Mouse (Mus musculus): ENCODE results near the gene Rab11fip5. TPM values are rescaled to one million over a fixed set of nuclear protein-coding genes. Genes with fewer than 3 reads are reported as not detected.

Gene Rab11fip5
- polyA plus RNA-seq, 1 experiment from 2014 or later = 20.5 TPM

- H3K27ac ChIP-seq (ENCODE audit: low read depth, low read length) = no peak overlapping the region
- H3K4me1 ChIP-seq (ENCODE audit: control insufficient read depth, insufficient read depth, low read length) = no peaks in the 10 kb centered on the region
- H3K9ac ChIP-seq (replicated peaks; ENCODE audit: low read depth, low read length) = no peak overlapping the region
- 50% methylated on average over 1 of the region's 1 CpGs for WGBS
- ATAC-seq (ENCODE audit: low read depth) = no peak
- H3K36me3 ChIP-seq (ENCODE audit: control insufficient read depth, insufficient read depth, low read length) = no peaks in the 10 kb centered on the region
- H3K9me3 ChIP-seq (ENCODE audit: control insufficient read depth, low read length) = no peaks in the 10 kb centered on the region
- H3K27me3 ChIP-seq (ENCODE audit: control insufficient read depth, insufficient read depth, low read length) = no peaks in the 10 kb centered on the region
- H3K4me2 ChIP-seq (ENCODE audit: low read depth, low read length) = no peak overlapping the region
- no peak overlapping the region for H3K4me3 ChIP-seq (ENCODE audit: low read depth, low read length)
Observed at GRCm38 (mm10) chr6:85397165-85397564, 22.7 kb upstream of the Rab11fip5 start.

- Histone ChIP-seq H3K4me1 (ENCODE audit: control insufficient read depth, insufficient read depth, low read length) (no peaks in the 10 kb centered on the region), H3K27me3 (ENCODE audit: control insufficient read depth, insufficient read depth, low read length) (no peaks in the 10 kb centered on the region), H3K9me3 (ENCODE audit: control insufficient read depth, low read length) (no peaks in the 10 kb centered on the region), H3K4me3 (ENCODE audit: low read depth, low read length) (no peak overlapping the region), H3K9ac (replicated peaks; ENCODE audit: low read depth, low read length) (no peak overlapping the region), H3K36me3 (ENCODE audit: control insufficient read depth, insufficient read depth, low read length) (no peaks in the 10 kb centered on the region), H3K27ac (ENCODE audit: low read depth, low read length) (no peak overlapping the region), H3K4me2 (ENCODE audit: low read depth, low read length) (no peak overlapping the region)
- 81% methylated on average over 2 of the region's 2 CpGs for WGBS
- no peak for ATAC-seq (ENCODE audit: low read depth)
Observed at GRCm38 (mm10) chr6:85395360-85395759, 20.9 kb upstream of the Rab11fip5 start.

- Histone ChIP-seq H3K4me1 (ENCODE audit: control insufficient read depth, insufficient read depth, low read length) (no peaks in the 10 kb centered on the region), H3K9ac (replicated peaks; ENCODE audit: low read depth, low read length) (no peak overlapping the region), H3K4me3 (ENCODE audit: low read depth, low read length) (no peak overlapping the region), H3K9me3 (ENCODE audit: control insufficient read depth, low read length) (no peaks in the 10 kb centered on the region), H3K27ac (ENCODE audit: low read depth, low read length) (no peak overlapping the region), H3K4me2 (ENCODE audit: low read depth, low read length) (no peak overlapping the region), H3K36me3 (ENCODE audit: control insufficient read depth, insufficient read depth, low read length) (no peaks in the 10 kb centered on the region), H3K27me3 (ENCODE audit: control insufficient read depth, insufficient read depth, low read length) (no peaks in the 10 kb centered on the region)
- WGBS = 27% methylated on average over 6 of the region's 7 CpGs
- no peak for ATAC-seq (ENCODE audit: low read depth)
Observed at GRCm38 (mm10) chr6:85391803-85392202, 17.4 kb upstream of the Rab11fip5 start.

GRCm38 (mm10) chr6:85388608-85389007 is 14.2 kb upstream of the Rab11fip5 start:
- Histone ChIP-seq H3K9ac (replicated peaks; ENCODE audit: low read depth, low read length) (no peak overlapping the region), H3K9me3 (ENCODE audit: control insufficient read depth, low read length) (no peaks in the 10 kb centered on the region), H3K4me1 (ENCODE audit: control insufficient read depth, insufficient read depth, low read length) (no peaks in the 10 kb centered on the region), H3K4me2 (ENCODE audit: low read depth, low read length) (no peak overlapping the region), H3K27ac (ENCODE audit: low read depth, low read length) (no peak overlapping the region), H3K36me3 (ENCODE audit: control insufficient read depth, insufficient read depth, low read length) (no peaks in the 10 kb centered on the region), H3K27me3 (ENCODE audit: control insufficient read depth, insufficient read depth, low read length) (no peaks in the 10 kb centered on the region), H3K4me3 (ENCODE audit: low read depth, low read length) (no peak overlapping the region)
- ATAC-seq (ENCODE audit: low read depth) = no peak
- WGBS = 85% methylated on average over 5 of the region's 5 CpGs

GRCm38 (mm10) chr6:85382791-85383190 is 8.4 kb upstream of the Rab11fip5 start:
- Histone ChIP-seq H3K36me3 (ENCODE audit: control insufficient read depth, insufficient read depth, low read length) (no peaks in the 10 kb centered on the region), H3K4me3 (ENCODE audit: low read depth, low read length) (no peak overlapping the region), H3K27me3 (ENCODE audit: control insufficient read depth, insufficient read depth, low read length) (no peaks in the 10 kb centered on the region), H3K4me2 (ENCODE audit: low read depth, low read length) (no peak overlapping the region), H3K9me3 (ENCODE audit: control insufficient read depth, low read length) (no peaks in the 10 kb centered on the region), H3K27ac (ENCODE audit: low read depth, low read length) (no peak overlapping the region), H3K9ac (replicated peaks; ENCODE audit: low read depth, low read length) (no peak overlapping the region), H3K4me1 (ENCODE audit: control insufficient read depth, insufficient read depth, low read length) (no peaks in the 10 kb centered on the region)
- 93% methylated on average over 2 of the region's 2 CpGs for WGBS
- no peak for ATAC-seq (ENCODE audit: low read depth)

- no peak overlapping the region for H3K4me3 ChIP-seq (ENCODE audit: low read depth, low read length)
- H3K4me2 ChIP-seq (ENCODE audit: low read depth, low read length) = no peak overlapping the region
- no peak for ATAC-seq (ENCODE audit: low read depth)
- 85% methylated on average over 10 of the region's 10 CpGs for WGBS
- H3K4me1 ChIP-seq (ENCODE audit: control insufficient read depth, insufficient read depth, low read length) = no peaks in the 10 kb centered on the region
- no peaks in the 10 kb centered on the region for H3K9me3 ChIP-seq (ENCODE audit: control insufficient read depth, low read length)
- no peaks in the 10 kb centered on the region for H3K27me3 ChIP-seq (ENCODE audit: control insufficient read depth, insufficient read depth, low read length)
- H3K36me3 ChIP-seq (ENCODE audit: control insufficient read depth, insufficient read depth, low read length) = no peaks in the 10 kb centered on the region
- no peak overlapping the region for H3K27ac ChIP-seq (ENCODE audit: low read depth, low read length)
- H3K9ac ChIP-seq (replicated peaks; ENCODE audit: low read depth, low read length) = no peak overlapping the region
Observed at GRCm38 (mm10) chr6:85381648-85382020, 7.2 kb upstream of the Rab11fip5 start.

GRCm38 (mm10) chr6:85380901-85381647 is 6.6 kb upstream of the Rab11fip5 start:
- H3K9ac ChIP-seq (replicated peaks; ENCODE audit: low read depth, low read length) = no peak overlapping the region
- no peaks in the 10 kb centered on the region for H3K9me3 ChIP-seq (ENCODE audit: control insufficient read depth, low read length)
- ATAC-seq (ENCODE audit: low read depth) = peak; percentile 31; the same call in 1 of the 2 replicates
- H3K27me3 ChIP-seq (ENCODE audit: control insufficient read depth, insufficient read depth, low read length) = no peaks in the 10 kb centered on the region
- H3K4me3 ChIP-seq (ENCODE audit: low read depth, low read length) = no peak overlapping the region
- WGBS = 17% methylated on average over 17 of the region's 17 CpGs
- H3K4me2 ChIP-seq (ENCODE audit: low read depth, low read length) = peak overlapping the region; percentile 8; the same call in 1 of the 2 replicates
- H3K36me3 ChIP-seq (ENCODE audit: control insufficient read depth, insufficient read depth, low read length) = no peaks in the 10 kb centered on the region
- no peaks in the 10 kb centered on the region for H3K4me1 ChIP-seq (ENCODE audit: control insufficient read depth, insufficient read depth, low read length)
- H3K27ac ChIP-seq (ENCODE audit: low read depth, low read length) = no peak overlapping the region

- Histone ChIP-seq H3K36me3 (ENCODE audit: control insufficient read depth, insufficient read depth, low read length) (no peaks in the 10 kb centered on the region), H3K9me3 (ENCODE audit: control insufficient read depth, low read length) (no peaks in the 10 kb centered on the region), H3K9ac (replicated peaks; ENCODE audit: low read depth, low read length) (no peak overlapping the region), H3K4me1 (ENCODE audit: control insufficient read depth, insufficient read depth, low read length) (no peaks in the 10 kb centered on the region), H3K27me3 (ENCODE audit: control insufficient read depth, insufficient read depth, low read length) (no peaks in the 10 kb centered on the region), H3K4me3 (ENCODE audit: low read depth, low read length) (no peak overlapping the region), H3K27ac (ENCODE audit: low read depth, low read length) (no peak overlapping the region), H3K4me2 (ENCODE audit: low read depth, low read length) (peak overlapping the region; percentile 8; the same call in 1 of the 2 replicates)
- peak; percentile 73; the same call in 1 of the 2 replicates for ATAC-seq (ENCODE audit: low read depth)
- 28% methylated on average over 10 of the region's 10 CpGs for WGBS
Observed at GRCm38 (mm10) chr6:85380201-85380900, 5.9 kb upstream of the Rab11fip5 start.

- H3K9ac ChIP-seq (replicated peaks; ENCODE audit: low read depth, low read length) = no peak overlapping the region
- H3K27me3 ChIP-seq (ENCODE audit: control insufficient read depth, insufficient read depth, low read length) = no peaks in the 10 kb centered on the region
- H3K27ac ChIP-seq (ENCODE audit: low read depth, low read length) = no peak overlapping the region
- no peaks in the 10 kb centered on the region for H3K9me3 ChIP-seq (ENCODE audit: control insufficient read depth, low read length)
- 67% methylated on average over 8 of the region's 8 CpGs for WGBS
- no peaks in the 10 kb centered on the region for H3K36me3 ChIP-seq (ENCODE audit: control insufficient read depth, insufficient read depth, low read length)
- no peak overlapping the region for H3K4me3 ChIP-seq (ENCODE audit: low read depth, low read length)
- H3K4me2 ChIP-seq (ENCODE audit: low read depth, low read length) = no peak overlapping the region
- peaks cover 2% of the 10 kb centered on the region for H3K4me1 ChIP-seq (ENCODE audit: control insufficient read depth, insufficient read depth, low read length)
- no peak for ATAC-seq (ENCODE audit: low read depth)
Observed at GRCm38 (mm10) chr6:85378629-85379028, 4.2 kb upstream of the Rab11fip5 start.
